Mouse (Mus musculus): ENCODE results near the gene Ephb2. TPM values are rescaled to one million over a fixed set of nuclear protein-coding genes. Genes with fewer than 3 reads are reported as not detected.

The Ephb2 gene
- polyA plus RNA-seq, 1 experiment = 0.49 TPM

GRCm38 (mm10) chr4:136697325-136697724 is 138.5 kb downstream of the Ephb2 start:
- Histone ChIP-seq H3K4me3 (ENCODE audit: control insufficient read depth, low read depth, low read length) (no peak overlapping the region), H3K36me3 (ENCODE audit: control insufficient read depth, insufficient read depth, low read length) (no peaks in the 10 kb centered on the region), H3K27me3 (ENCODE audit: control insufficient read depth, insufficient read depth, low read length) (no peaks in the 10 kb centered on the region), H3K4me1 (ENCODE audit: control insufficient read depth, insufficient read depth, low read length) (no peaks in the 10 kb centered on the region), H3K27ac (ENCODE audit: control insufficient read depth, insufficient read depth, low read depth, low read length) (no peak overlapping the region)
- no peak for TF ChIP-seq CTCF (IDR thresholded peaks at IDR 0.05; ENCODE audit: control insufficient read depth, insufficient read depth, insufficient replicate concordance, low read depth, low read length)
- no peak for TF ChIP-seq POLR2A (IDR thresholded peaks at IDR 0.05; ENCODE audit: control insufficient read depth, low read depth, low read length)

GRCm38 (mm10) chr4:136696381-136696925 is 139.3 kb downstream of the Ephb2 start:
- peak; percentile 97; the same call in 1 of the 2 replicates for TF ChIP-seq CTCF (IDR thresholded peaks at IDR 0.05; ENCODE audit: control insufficient read depth, insufficient read depth, insufficient replicate concordance, low read depth, low read length)
- TF ChIP-seq POLR2A (IDR thresholded peaks at IDR 0.05; ENCODE audit: control insufficient read depth, low read depth, low read length) = no peak
- H3K4me1 ChIP-seq (ENCODE audit: control insufficient read depth, insufficient read depth, low read length) = no peaks in the 10 kb centered on the region
- no peaks in the 10 kb centered on the region for H3K36me3 ChIP-seq (ENCODE audit: control insufficient read depth, insufficient read depth, low read length)
- H3K4me3 ChIP-seq (ENCODE audit: control insufficient read depth, low read depth, low read length) = no peak overlapping the region
- no peak overlapping the region for H3K27ac ChIP-seq (ENCODE audit: control insufficient read depth, insufficient read depth, low read depth, low read length)
- no peaks in the 10 kb centered on the region for H3K27me3 ChIP-seq (ENCODE audit: control insufficient read depth, insufficient read depth, low read length)

- TF ChIP-seq CTCF (IDR thresholded peaks at IDR 0.05; ENCODE audit: control insufficient read depth, insufficient read depth, insufficient replicate concordance, low read depth, low read length) (no peak), POLR2A (IDR thresholded peaks at IDR 0.05; ENCODE audit: control insufficient read depth, low read depth, low read length) (no peak)
- Histone ChIP-seq H3K27me3 (ENCODE audit: control insufficient read depth, insufficient read depth, low read length) (no peaks in the 10 kb centered on the region), H3K4me3 (ENCODE audit: control insufficient read depth, low read depth, low read length) (no peak overlapping the region), H3K36me3 (ENCODE audit: control insufficient read depth, insufficient read depth, low read length) (no peaks in the 10 kb centered on the region), H3K27ac (ENCODE audit: control insufficient read depth, insufficient read depth, low read depth, low read length) (no peak overlapping the region), H3K4me1 (ENCODE audit: control insufficient read depth, insufficient read depth, low read length) (no peaks in the 10 kb centered on the region)
Measured at GRCm38 (mm10) chr4:136695696-136696095, 140.1 kb downstream of the Ephb2 start.

GRCm38 (mm10) chr4:136690034-136690433 is 145.8 kb downstream of the Ephb2 start:
- Histone ChIP-seq H3K27me3 (ENCODE audit: control insufficient read depth, insufficient read depth, low read length) (no peaks in the 10 kb centered on the region), H3K27ac (ENCODE audit: control insufficient read depth, insufficient read depth, low read depth, low read length) (no peak overlapping the region), H3K4me1 (ENCODE audit: control insufficient read depth, insufficient read depth, low read length) (no peaks in the 10 kb centered on the region), H3K4me3 (ENCODE audit: control insufficient read depth, low read depth, low read length) (no peak overlapping the region), H3K36me3 (ENCODE audit: control insufficient read depth, insufficient read depth, low read length) (no peaks in the 10 kb centered on the region)
- no peak for TF ChIP-seq CTCF (IDR thresholded peaks at IDR 0.05; ENCODE audit: control insufficient read depth, insufficient read depth, insufficient replicate concordance, low read depth, low read length)
- no peak for TF ChIP-seq POLR2A (IDR thresholded peaks at IDR 0.05; ENCODE audit: control insufficient read depth, low read depth, low read length)

- Histone ChIP-seq H3K27me3 (ENCODE audit: control insufficient read depth, insufficient read depth, low read length) (no peaks in the 10 kb centered on the region), H3K4me1 (ENCODE audit: control insufficient read depth, insufficient read depth, low read length) (no peaks in the 10 kb centered on the region), H3K27ac (ENCODE audit: control insufficient read depth, insufficient read depth, low read depth, low read length) (no peak overlapping the region), H3K36me3 (ENCODE audit: control insufficient read depth, insufficient read depth, low read length) (no peaks in the 10 kb centered on the region), H3K4me3 (ENCODE audit: control insufficient read depth, low read depth, low read length) (no peak overlapping the region)
- TF ChIP-seq POLR2A (IDR thresholded peaks at IDR 0.05; ENCODE audit: control insufficient read depth, low read depth, low read length) (no peak), CTCF (IDR thresholded peaks at IDR 0.05; ENCODE audit: control insufficient read depth, insufficient read depth, insufficient replicate concordance, low read depth, low read length) (no peak)
Measured at GRCm38 (mm10) chr4:136688113-136688512, 147.7 kb downstream of the Ephb2 start.

- Histone ChIP-seq H3K4me1 (ENCODE audit: control insufficient read depth, insufficient read depth, low read length) (peaks cover 2% of the 10 kb centered on the region; the same call in 1 of the 2 replicates), H3K27me3 (ENCODE audit: control insufficient read depth, insufficient read depth, low read length) (no peaks in the 10 kb centered on the region), H3K4me3 (ENCODE audit: control insufficient read depth, low read depth, low read length) (no peak overlapping the region), H3K36me3 (ENCODE audit: control insufficient read depth, insufficient read depth, low read length) (no peaks in the 10 kb centered on the region), H3K27ac (ENCODE audit: control insufficient read depth, insufficient read depth, low read depth, low read length) (no peak overlapping the region)
- no peak for TF ChIP-seq POLR2A (IDR thresholded peaks at IDR 0.05; ENCODE audit: control insufficient read depth, low read depth, low read length)
- no peak for TF ChIP-seq CTCF (IDR thresholded peaks at IDR 0.05; ENCODE audit: control insufficient read depth, insufficient read depth, insufficient replicate concordance, low read depth, low read length)
Measured at GRCm38 (mm10) chr4:136685431-136685869, 150.3 kb downstream of the Ephb2 start.

GRCm38 (mm10) chr4:136684485-136684884 is 151.3 kb downstream of the Ephb2 start:
- no peaks in the 10 kb centered on the region for H3K36me3 ChIP-seq (ENCODE audit: control insufficient read depth, insufficient read depth, low read length)
- H3K4me3 ChIP-seq (ENCODE audit: control insufficient read depth, low read depth, low read length) = no peak overlapping the region
- TF ChIP-seq POLR2A (IDR thresholded peaks at IDR 0.05; ENCODE audit: control insufficient read depth, low read depth, low read length) = no peak
- TF ChIP-seq CTCF (IDR thresholded peaks at IDR 0.05; ENCODE audit: control insufficient read depth, insufficient read depth, insufficient replicate concordance, low read depth, low read length) = peak; percentile 14; the same call in 1 of the 2 replicates
- H3K27me3 ChIP-seq (ENCODE audit: control insufficient read depth, insufficient read depth, low read length) = no peaks in the 10 kb centered on the region
- H3K27ac ChIP-seq (ENCODE audit: control insufficient read depth, insufficient read depth, low read depth, low read length) = no peak overlapping the region
- H3K4me1 ChIP-seq (ENCODE audit: control insufficient read depth, insufficient read depth, low read length) = peaks cover 9% of the 10 kb centered on the region

Measured in testis, adult 2 months (tissue).